Mouse (Mus musculus) liver (tissue): Measurements from ENCODE around the gene Fmnl3.

Experiments
- DNase-seq: peaks from one replicate; pipeline ENCODE4 v3.0.0-alpha.2; 2020; ENCODE audit warnings: mixed read lengths

Gene Fmnl3

DNA sequence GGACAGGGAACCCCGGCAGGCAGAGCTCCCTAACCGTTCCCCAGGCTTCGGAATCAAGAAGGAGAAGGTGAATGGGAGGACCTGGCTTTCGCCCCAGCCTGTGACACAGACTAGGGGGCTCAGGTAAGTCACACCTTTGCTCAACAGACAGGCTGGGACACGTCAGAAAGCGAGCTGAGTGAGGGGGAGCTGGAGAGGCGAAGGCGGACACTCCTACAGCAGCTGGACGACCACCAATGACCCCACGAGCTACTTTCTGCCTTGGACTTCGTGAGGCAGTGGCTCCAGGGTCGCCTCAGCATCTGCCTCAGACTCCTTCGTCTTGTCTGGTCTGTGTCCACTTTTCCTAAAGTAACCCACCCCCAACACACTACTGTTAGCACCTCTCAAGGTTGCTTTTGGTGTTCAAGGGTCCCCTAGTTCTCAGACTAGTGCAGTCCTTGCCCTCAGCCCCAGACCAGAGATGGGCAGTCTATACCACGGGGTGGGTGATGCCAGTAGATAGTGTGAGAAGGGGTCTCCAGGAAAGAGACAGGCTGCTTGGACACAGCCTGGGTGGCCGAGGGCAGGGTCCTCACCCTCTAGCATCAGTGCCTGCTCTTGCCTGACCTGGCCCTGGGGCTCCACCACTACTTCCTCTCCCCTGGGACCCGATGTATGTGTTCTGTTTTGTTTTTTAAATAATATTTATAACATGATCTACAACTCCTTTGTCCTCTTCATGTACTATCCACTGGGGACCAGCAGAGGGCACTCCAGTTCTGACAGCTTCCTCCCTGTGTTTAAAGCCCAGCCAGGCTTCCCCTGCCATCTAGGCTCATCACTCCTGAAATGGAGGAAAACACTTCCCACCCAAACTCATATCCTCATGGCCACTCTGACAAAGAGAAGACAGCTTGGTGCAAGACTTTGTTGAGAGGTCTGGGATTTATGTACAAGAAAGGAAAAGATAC lies 53.7 kb downstream of the Fmnl3 start:
- DNase-seq: peak; percentile 68

DNA sequence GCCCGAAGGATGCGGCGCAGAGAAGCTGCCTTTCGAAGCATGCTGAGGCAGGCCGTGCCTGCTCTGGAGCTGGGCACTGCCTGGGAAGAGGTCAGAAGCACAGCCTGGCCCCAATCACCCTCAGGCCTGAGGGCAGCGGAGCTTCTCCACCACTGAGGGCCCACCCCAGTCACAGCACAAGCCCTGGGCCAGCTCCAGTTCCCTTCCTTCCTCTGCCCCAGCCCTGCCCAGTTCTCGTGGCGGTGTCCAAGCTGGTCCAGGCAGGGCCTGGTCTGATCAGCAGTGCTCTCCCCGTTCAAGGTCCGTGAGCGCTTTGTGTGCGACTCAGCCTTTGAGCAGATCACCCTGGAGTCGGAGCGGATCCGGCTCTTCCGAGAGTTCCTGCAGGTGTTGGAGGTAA lies 55.4 kb downstream of the Fmnl3 start:
- DNase-seq: no peak

DNA sequence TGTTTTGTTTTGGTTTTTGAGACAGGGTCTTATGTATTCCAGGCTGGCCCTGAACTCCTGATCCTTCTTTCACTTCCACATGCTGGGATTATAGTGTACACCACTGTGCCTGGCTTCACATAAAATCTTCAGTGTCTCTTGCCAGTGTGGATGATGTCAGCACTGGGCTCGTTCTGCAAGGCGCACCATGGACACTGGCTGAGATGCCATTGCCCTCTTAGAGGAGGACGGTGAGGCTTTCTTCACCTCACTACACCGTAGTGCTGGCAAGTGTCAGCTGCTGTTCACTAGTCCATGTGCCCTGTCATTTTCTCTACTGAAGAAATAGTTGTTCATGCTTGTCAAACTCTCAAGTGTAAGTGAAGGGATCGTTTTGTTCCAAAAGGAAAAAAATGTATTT lies 59.7 kb downstream of the Fmnl3 start:
- DNase-seq: no peak

DNA sequence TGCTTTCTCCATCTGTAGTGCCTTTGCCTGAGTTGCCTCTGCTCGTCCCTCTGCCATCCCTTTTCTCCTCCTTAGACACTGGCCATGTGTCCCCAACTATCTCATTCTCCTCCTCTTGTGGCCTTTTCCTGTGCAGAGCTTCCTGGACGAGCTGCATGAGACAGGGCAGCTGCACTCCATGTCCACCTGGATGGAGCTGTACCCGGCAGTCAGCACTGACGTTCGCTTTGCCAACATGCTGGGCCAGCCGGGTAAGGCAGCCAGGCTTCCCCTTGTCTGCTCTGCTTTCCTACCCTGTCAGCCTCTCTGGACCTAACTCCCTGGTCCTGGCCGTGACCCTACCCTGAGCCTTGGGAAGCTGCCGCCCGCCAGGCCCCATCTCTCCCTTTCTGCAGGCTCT lies 60.7 kb downstream of the Fmnl3 start:
- DNase-seq: no peak

DNA sequence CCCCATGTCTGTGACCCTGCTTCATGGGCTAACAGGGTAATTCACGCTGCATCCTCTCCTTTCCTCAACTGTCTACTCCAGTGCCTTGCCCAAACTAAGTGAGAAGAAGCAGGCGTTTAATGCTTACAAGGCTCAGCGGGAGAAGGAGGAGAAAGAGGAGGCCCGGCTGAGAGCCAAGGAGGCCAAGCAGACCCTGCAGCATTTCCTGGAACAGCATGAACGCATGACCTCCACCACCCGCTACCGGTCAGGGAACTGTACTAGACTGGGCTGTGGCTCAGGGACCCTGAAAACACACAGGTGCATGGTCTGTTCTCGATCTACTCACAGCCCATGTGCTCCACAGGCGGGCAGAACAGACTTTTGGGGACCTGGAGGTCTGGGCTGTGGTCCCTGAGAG lies 62.8 kb downstream of the Fmnl3 start:
- DNase-seq: no peak

DNA sequence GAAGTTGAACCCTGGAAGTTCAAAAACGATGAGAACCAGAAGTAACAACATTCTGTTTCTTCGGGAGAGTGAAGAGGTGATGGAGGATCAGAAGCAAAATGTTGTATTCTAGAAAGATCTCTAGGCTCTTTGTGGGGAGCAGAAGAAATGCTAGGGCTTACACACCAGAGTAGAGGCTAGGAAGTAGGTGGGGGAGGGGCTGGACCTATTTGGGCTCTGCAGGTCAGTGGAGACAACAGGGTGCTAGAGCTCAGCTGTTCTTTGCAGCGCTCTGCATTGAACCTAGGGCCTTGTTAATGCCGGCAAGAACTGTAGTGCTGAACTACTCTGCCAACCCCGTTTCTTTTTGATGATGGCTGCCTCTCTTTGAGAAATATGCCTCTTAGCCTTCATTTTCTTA lies 74.1 kb downstream of the Fmnl3 start:
- DNase-seq: no peak

DNA sequence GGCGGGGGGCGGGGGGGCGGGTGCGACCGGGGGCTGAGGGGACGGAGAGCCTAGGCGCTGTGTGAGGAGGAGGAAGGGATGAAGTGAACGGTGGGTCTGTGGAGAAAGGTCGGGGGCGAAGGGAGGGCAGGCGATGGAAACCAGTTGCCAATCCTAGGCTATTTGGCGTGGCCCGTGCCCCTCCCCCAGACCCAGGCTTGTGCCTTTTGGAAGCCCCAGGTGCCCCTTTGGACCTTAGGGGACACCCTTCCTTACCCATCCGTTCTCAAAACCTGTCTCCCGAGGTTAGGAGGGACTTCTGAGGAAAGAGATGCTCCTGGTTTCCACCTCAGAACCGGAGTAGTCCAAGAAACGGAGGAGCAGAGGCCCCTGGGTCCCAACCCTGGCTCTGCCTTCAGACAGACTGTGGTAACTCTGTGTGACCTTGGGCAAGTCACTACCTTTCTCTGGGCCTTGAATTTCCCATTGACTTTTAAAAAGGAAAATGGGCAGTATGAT lies 74.7 kb downstream of the Fmnl3 start, which contains the start of gene Fam186b:
Fam186b (minus strand) TSS at position 405 of the 498 bp plus-strand sequence.
- DNase-seq: no peak

DNA sequence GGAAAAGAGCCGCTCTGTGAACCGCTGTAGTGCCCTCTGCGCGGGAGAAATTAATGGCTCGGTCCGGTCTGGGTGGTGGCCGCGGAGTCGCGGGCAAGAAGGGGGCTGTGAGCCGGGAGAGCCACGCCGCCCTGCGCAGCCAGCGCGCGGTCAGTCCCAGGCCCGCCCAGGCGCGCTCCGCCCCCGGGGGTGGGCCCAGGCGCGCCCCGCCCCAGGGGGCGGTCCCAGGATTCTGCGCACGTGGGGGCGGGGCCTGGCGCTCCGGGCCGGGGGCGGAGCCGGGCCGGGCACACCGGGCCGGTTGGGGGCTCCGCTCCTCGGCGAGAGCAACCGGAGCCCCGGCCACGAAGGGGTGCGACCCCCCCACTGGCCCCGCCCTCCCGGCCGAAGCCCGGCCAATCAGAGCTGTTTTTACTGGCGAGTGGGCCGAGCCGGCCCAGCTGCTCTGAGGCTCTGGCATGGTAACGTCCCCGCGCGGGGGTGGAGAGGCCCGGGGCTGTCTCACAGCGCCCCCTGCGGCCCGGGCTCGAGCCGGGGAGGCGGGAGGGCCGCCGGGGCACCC lies 75.4 kb downstream of the Fmnl3 start, which contains the start of gene Prpf40b:
Prpf40b (plus strand) TSS at position 275 of the 562 bp plus-strand sequence.
- peak; percentile 87 for DNase-seq

DNA sequence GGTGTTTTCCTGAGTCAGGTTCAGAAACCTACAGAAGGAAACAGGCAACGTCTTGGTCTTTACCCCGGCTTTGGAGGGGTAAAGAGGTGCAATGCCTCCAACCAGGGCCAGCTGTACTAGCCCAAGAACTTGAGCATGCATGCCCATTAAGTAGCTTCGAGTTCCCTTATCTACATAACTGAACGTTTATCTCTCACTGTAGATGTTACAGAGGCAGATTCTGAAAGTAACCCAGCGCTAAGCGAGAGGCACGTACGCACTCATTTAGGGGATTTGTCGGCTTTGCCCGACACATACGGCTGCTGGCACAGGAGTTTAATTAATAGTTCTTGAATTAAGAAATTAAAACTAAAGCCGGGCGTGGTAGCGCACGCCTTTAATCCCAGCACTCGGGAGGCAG lies 76.0 kb downstream of the Fmnl3 start:
- DNase-seq: no peak

DNA sequence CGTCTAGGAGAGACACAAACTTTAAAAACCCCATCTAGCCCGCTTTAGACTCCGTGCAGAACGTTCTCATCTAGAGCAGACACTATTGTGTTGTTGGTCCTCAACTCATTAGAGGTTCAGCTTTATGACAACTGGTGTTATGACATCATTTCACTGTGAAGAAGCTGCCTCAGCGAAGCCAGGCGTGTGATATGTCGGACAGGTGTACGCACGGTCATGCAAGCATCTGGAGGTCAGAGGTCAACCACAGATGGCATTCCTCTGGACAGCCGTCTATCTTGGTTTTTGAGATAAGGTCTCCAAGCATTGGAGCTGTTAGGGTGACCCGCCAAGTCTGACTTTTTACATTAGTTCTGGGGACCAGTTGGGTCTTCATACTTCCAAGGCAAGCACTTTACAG lies 79.7 kb downstream of the Fmnl3 start:
- DNase-seq: no peak

DNA sequence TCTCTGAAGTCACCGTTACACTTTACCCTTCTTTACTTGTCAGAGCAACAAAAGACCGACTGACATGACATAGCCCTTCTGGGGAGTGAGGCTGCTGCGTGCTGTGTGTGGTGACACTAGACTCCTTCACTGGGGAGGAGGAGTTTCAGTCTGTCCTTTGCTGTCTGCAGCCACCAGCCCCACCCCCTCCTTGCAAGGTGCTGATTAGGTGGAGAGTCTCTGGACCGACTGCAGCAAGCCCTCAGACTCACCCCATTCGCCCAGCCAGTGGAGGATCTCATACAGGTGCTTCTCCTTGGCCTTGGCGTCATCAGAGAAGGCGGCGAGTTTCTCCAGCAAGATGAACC lies 85.1 kb downstream of the Fmnl3 start:
- DNase-seq: peak; percentile 55

DNA sequence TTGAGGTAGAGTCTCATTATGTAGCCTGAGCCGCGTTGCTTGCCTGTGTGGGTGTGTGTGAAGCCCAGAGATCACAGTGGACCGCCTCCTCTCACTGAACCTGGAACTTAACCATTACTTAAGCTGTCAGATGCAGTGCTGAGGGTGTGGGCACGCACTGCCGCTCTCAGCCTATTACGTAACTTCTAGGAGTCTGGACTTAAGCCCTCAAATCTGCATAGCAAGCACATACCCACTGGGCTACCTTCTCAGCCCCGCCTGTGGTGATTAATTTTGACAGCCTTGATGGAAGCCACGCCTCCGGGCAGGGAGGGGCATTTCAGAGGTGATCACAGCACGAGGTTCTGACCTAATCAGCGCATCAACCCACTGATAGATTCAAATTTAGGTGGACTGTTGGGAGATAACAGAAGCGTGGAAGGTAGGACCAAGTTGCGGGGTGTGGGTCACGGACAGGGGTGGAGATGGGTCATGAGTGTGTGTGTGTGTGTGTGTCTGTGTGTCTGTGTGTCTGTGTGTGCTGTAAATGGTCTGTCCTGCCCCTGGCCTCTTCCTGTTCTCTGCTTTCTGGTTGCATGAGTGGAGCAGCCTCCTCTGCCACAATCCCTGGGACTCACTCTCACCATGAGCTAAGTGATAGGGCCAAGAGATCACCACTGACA lies 85.6 kb downstream of the Fmnl3 start:
- peak; percentile 62 for DNase-seq

DNA sequence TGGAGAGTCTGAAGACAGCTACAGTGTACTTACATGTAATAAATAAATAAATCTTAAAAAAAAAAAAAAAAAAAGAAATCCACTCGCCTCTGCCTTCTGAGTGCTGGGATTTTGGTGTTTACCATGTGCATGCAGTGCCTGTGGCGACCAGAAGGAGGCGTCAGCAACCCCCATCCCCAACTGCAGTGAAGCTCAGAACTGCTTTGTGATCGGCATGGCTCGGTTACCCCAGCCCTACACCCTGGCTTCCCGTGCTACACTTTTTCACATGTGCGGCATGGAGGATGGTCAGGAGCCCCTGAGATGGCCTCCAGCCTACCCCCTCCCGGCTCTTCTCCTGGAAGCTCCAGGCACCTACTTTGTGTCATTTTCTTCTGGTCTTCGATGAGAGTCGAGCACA lies 86.8 kb downstream of the Fmnl3 start:
- no peak for DNase-seq

DNA sequence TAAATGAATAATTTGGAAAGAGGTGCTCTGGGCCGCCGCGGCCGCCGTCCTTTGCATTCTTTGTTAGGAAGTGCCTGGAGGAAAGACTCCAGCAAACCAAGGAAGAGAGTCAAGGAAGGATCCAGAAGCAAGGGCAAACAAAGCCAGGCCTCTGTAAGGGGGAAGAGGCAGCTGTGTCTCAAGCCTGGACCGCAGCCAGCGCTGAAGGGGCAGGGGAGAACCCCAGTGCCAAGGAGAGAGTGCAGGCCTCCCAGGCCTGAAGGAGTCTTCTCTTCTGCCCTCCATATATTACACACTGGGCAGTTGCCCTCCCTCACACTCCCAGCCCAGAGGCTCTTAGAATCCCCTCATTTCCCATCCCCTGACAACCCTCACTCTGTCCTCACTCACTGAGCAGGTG lies 92.0 kb downstream of the Fmnl3 start:
- no peak for DNase-seq

DNA sequence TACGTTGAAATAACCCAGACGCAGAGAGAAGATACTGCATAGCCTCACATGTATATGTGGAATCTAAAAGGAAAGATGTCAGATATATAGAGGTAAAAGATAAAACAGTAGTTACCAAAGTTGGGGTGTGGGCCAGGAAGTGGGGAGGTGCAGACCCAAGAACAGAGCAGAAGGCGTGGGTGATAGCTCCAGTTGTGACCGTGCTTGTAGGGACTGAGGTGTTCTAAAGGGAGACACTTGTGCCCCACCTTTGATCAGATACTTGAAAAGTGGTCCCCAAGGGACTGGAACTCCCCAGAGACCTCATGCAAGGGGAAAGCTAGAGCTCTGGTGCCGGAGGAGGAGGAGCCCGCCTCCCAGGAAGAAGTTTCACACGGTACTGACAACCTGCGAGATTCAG lies 94.2 kb downstream of the Fmnl3 start:
- no peak for DNase-seq
